Mouse (Mus musculus): Measurements from ENCODE around the gene Fkbp10.

GRCm38 (mm10) chr11:100392958-100393357 lies 22.5 kb upstream of the Fkbp10 start:
- no peak for TF ChIP-seq TAL1 (conservative IDR thresholded peaks at IDR 0.05; ENCODE audit: low read depth, low read length)
- no peak for TF ChIP-seq CTCF (IDR thresholded peaks at IDR 0.05; ENCODE audit: low read depth, low read length)
- TF ChIP-seq GATA1 (IDR thresholded peaks at IDR 0.05; ENCODE audit: borderline replicate concordance, low read length), result no peak
- no peak for TF ChIP-seq POLR2AphosphoS5 (IDR thresholded peaks at IDR 0.05; ENCODE audit: insufficient replicate concordance, low read depth, low read length)
- no peak for TF ChIP-seq GATA2 (IDR thresholded peaks at IDR 0.05; ENCODE audit: borderline replicate concordance, low read depth, low read length)
